Mouse (Mus musculus): Measurements from ENCODE around the gene Ctcf.

DNA sequence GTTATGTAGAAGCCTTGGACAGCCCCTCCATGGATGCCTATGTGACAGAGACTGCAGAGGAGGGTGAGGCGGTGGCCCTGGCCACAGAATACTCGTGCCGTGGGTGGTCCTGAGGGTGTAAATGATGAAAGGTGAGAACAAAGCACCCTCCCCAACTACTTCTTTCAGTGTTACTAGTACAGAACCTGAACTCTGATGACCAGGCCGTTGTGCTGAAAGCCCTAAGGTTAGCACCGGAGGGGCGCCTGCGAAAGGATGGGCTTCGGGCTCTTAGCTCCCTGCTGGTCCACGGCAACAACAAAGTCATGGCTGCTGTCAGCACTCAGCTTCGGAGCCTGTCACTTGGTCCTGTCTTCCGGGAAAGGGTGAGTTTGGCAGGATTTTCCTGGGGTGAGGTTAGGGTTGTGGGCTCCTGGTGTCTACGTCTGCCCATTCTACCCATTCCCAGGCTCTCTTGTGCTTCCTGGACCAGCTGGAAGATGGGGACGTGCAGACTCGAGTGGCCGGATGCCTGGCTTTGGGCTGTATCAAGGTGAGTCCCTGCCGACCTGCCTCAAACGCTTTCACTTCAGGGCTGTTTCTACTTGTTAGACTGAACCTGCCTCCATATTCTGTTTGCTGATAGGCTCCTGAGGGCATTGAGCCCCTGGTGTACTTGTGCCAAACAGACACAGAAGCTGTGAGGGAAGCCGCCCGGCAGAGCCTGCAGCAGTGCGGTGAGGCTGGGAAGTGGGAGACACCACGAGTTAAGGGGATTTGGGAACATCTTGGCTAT is 15.2 kb upstream of the Ctcf start:
- TF ChIP-seq ZNF384 (IDR thresholded peaks at IDR 0.05; ENCODE audit: low read depth, low read length) = no peak
- TF ChIP-seq HCFC1 (IDR thresholded peaks at IDR 0.05; ENCODE audit: borderline replicate concordance, insufficient read depth, low read length) = no peak
- TF ChIP-seq ZC3H11A (IDR thresholded peaks at IDR 0.05; ENCODE audit: borderline replicate concordance, low read depth, low read length) = no peak

Data from ES-E14 (cell line).